ENCODE assay signal across 35 mouse cellular contexts in the genomic region with DNA sequence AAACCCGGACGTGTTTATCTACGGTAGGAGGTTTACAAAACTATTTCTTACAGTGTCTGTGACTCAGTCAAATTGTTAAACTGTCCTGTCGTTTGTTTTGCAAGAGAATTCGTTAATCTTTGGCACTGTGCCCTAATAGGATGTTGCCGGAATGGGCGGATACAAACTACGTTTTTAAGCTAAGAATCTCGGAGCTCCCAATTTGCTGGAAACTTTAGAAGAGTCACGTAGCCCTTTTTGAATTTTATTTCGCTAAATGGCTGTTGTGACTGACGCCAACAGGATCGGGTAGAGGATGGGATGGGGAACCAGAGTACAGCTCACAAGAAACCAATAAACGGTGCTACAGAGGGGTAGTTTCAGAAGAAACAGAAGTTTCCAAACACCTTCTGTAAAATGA. TPM values are rescaled to one million over a fixed set of nuclear protein-coding genes. Genes with fewer than 3 reads are reported as not detected.
DNase-seq lines count a peak whose midpoint lies in the region; ATAC-seq and TF ChIP-seq lines count a peak whose summit lies in the region.
"Had no signal": no experiment of that assay in that cellular context is flagged by ENCODE, and none has a peak within 500 bp of the region (broad histone marks: within the 10 kb centered on the region; RNA-seq: fewer than 3 reads in every experiment).

No protein-coding gene starts in this region.

- H3K9ac ChIP-seq in liver, adult 2 months (ENCODE audit: low read depth, low read length): no peak overlapping the region
- no peak overlapping the region for H3K9ac ChIP-seq in liver, postnatal 0 days (replicated peaks)
- H3K9ac ChIP-seq: embryonic facial prominence, embryonic 15.5 days; forebrain, embryonic 12.5 days; heart, embryonic 15.5 days; hindbrain, embryonic 12.5 days; intestine, embryonic 15.5 days; limb, embryonic 13.5 days; liver, embryonic 12.5 days; midbrain, embryonic 12.5 days; neural tube, embryonic 12.5 days; stomach, embryonic 15.5 days had no signal

- no peaks in the 10 kb centered on the region for H3K9me3 ChIP-seq in liver, postnatal 0 days (ENCODE audit: low read length)
- H3K9me3 ChIP-seq: embryonic facial prominence, embryonic 15.5 days; forebrain, embryonic 12.5 days; heart, embryonic 10.5 days; heart, embryonic 15.5 days; hindbrain, embryonic 12.5 days; intestine, embryonic 15.5 days; limb, embryonic 13.5 days; liver, embryonic 12.5 days; midbrain, embryonic 12.5 days; neural tube, embryonic 12.5 days; stomach, embryonic 15.5 days had no signal

- peaks cover 40% of the 10 kb centered on the region for H3K27me3 ChIP-seq in liver, adult 2 months (ENCODE audit: control insufficient read depth, insufficient read depth, low read length)
- peaks cover 80% of the 10 kb centered on the region for H3K27me3 ChIP-seq in liver, postnatal 0 days (ENCODE audit: insufficient read depth, low read length)
- H3K27me3 ChIP-seq: CH12.LX had no signal

- 3% methylated on average over 14 of the region's 14 CpGs for WGBS in liver, adult 2 months
- 4% methylated on average over 14 of the region's 14 CpGs for WGBS in liver, postnatal 0 days (ENCODE audit: insufficient replicate concordance)

- no peak for TF ChIP-seq CTCF in liver, adult 2 months (IDR thresholded peaks at IDR 0.05; ENCODE audit: low read depth, low read length)
- TF ChIP-seq CTCF in liver, postnatal 0 days (IDR thresholded peaks at IDR 0.05; ENCODE audit: low read depth): no peak
- no peak for TF ChIP-seq CTCF in bone marrow macrophage, adult 2 months (IDR thresholded peaks at IDR 0.05; ENCODE audit: low read depth, low read length)

- no peaks in the 10 kb centered on the region for H3K36me3 ChIP-seq in liver, adult 2 months (ENCODE audit: control insufficient read depth, insufficient read depth, low read length)
- H3K36me3 ChIP-seq in liver, postnatal 0 days (replicated peaks; ENCODE audit: insufficient read depth, low read length): no peaks in the 10 kb centered on the region
- H3K36me3 ChIP-seq: embryonic facial prominence, embryonic 15.5 days; forebrain, embryonic 12.5 days; heart, embryonic 10.5 days; heart, embryonic 15.5 days; hindbrain, embryonic 12.5 days; intestine, embryonic 15.5 days; limb, embryonic 13.5 days; liver, embryonic 12.5 days; midbrain, embryonic 12.5 days; neural tube, embryonic 12.5 days; stomach, embryonic 15.5 days had no signal

- no peak overlapping the region for H3K4me2 ChIP-seq in liver, postnatal 0 days (ENCODE audit: low read depth, low read length)
- H3K4me2 ChIP-seq: embryonic facial prominence, embryonic 15.5 days; forebrain, embryonic 12.5 days; heart, embryonic 15.5 days; hindbrain, embryonic 12.5 days; intestine, embryonic 15.5 days; limb, embryonic 13.5 days; liver, embryonic 12.5 days; midbrain, embryonic 12.5 days; neural tube, embryonic 12.5 days; stomach, embryonic 15.5 days had no signal

- TF ChIP-seq POLR2A in liver, adult 2 months (IDR thresholded peaks at IDR 0.05; ENCODE audit: extremely low read depth, insufficient read depth, low read length): no peak
- no peak for TF ChIP-seq POLR2A in bone marrow macrophage, adult 2 months (IDR thresholded peaks at IDR 0.05; ENCODE audit: borderline replicate concordance, low read depth, low read length)

- ATAC-seq in liver, postnatal 0 days: no peak
- ATAC-seq: liver, embryonic 12.5 days had no signal

- H3K79me2 ChIP-seq in liver, adult 2 months (ENCODE audit: control insufficient read depth, insufficient read depth, low read length): no peaks in the 10 kb centered on the region

- no peak overlapping the region for H3K4me3 ChIP-seq in liver, adult 2 months (ENCODE audit: insufficient read depth, low read depth, low read length)
- no peak overlapping the region for H3K4me3 ChIP-seq in liver, postnatal 0 days (ENCODE audit: low read depth, low read length)
- peak overlapping the region; percentile 45 for H3K4me3 ChIP-seq in bone marrow macrophage, adult 2 months (ENCODE audit: insufficient read depth, low read length)
- H3K4me3 ChIP-seq: embryonic facial prominence, embryonic 15.5 days; forebrain, embryonic 12.5 days; heart, embryonic 10.5 days; heart, embryonic 15.5 days; hindbrain, embryonic 12.5 days; intestine, embryonic 15.5 days; limb, embryonic 13.5 days; liver, embryonic 12.5 days; midbrain, embryonic 12.5 days; neural tube, embryonic 12.5 days had no signal

- TF ChIP-seq EP300 in liver, postnatal 0 days (IDR thresholded peaks at IDR 0.05; ENCODE audit: low read depth): no peak

- H3K27ac ChIP-seq in liver, adult 2 months (replicated peaks; ENCODE audit: insufficient read depth, low read depth, low read length): no peak overlapping the region
- no peak overlapping the region for H3K27ac ChIP-seq in liver, postnatal 0 days (ENCODE audit: low read depth)
- no peak overlapping the region for H3K27ac ChIP-seq in bone marrow macrophage, adult 2 months (ENCODE audit: insufficient read depth, low read depth, low read length)
- H3K27ac ChIP-seq: embryonic facial prominence, embryonic 15.5 days; forebrain, embryonic 12.5 days; heart, embryonic 10.5 days; heart, embryonic 15.5 days; hindbrain, embryonic 12.5 days; hindbrain, postnatal 0 days; intestine, embryonic 15.5 days; limb, embryonic 13.5 days; liver, embryonic 12.5 days; midbrain, embryonic 12.5 days; neural tube, embryonic 12.5 days; stomach, embryonic 15.5 days had no signal

- peak; percentile 21 for DNase-seq in liver, adult 2 months (ENCODE audit: extremely low read depth, low read depth, low spot score)
- DNase-seq in liver, postnatal 0 days: no peak
- peak; percentile 54 for DNase-seq in retina, postnatal 1 day
- DNase-seq in retina, embryonic 14.5 days (ENCODE audit: low spot score): no peak
- no peak for DNase-seq in kidney, postnatal 4 days
- DNase-seq in layer of hippocampus, adult 9-11 months: no peak
- DNase-seq: adrenal gland, postnatal 10 days; cerebellum, adult 11-12 months; cerebellum, adult 9-11 months; gastrocnemius, postnatal 14 days; kidney, adult 2 months; kidney, postnatal 36 days; lung, adult 18-20 months; lung, postnatal 10 days; right cerebral cortex, postnatal 25 days; thymus, adult 18-20 months; thymus, postnatal 25 days had no signal

- H3K4me1 ChIP-seq in liver, adult 2 months (ENCODE audit: control insufficient read depth, insufficient read depth, low read length): no peaks in the 10 kb centered on the region
- 0 out of 2 replicates have a peak, but pooled peaks cover 2% of the 10 kb centered on the region for H3K4me1 ChIP-seq in liver, postnatal 0 days (ENCODE audit: insufficient read depth)
- peaks cover 16% of the 10 kb centered on the region for H3K4me1 ChIP-seq in bone marrow macrophage, adult 2 months (ENCODE audit: control insufficient read depth, insufficient read depth, low read length)
- H3K4me1 ChIP-seq: embryonic facial prominence, embryonic 15.5 days; forebrain, embryonic 12.5 days; heart, embryonic 10.5 days; hindbrain, embryonic 12.5 days; intestine, embryonic 15.5 days; liver, embryonic 12.5 days; neural tube, embryonic 12.5 days had no signal

RNA-seq across cellular contexts. Expression of a gene that starts 20.4 kb away (rescaled TPM):
- 0.37 TPM in 1 of 2 replicates, not detected in the other for total RNA-seq in liver, adult 2 months (2014; rRNA removed)
- polyA plus RNA-seq in liver, adult 2 months (2012; rRNA removed): 0.16 TPM in 1 of 2 replicates, not detected in the other
- not detected in 2 replicates for polyA plus RNA-seq in liver, postnatal 0 days (2015; fragmentation: Nextera tagmentation; extraction: Ambion mirVana)
- 0.87 TPM in 1 of 2 replicates, not detected in the other for polyA plus RNA-seq in bone marrow macrophage, adult 2 months (2012; ENCODE audit: insufficient read depth, insufficient read length, missing spikeins)
- total RNA-seq: CH12.LX; gastrocnemius, postnatal 14 days; granulocyte monocyte progenitor cell, adult 5-6 weeks; heart, postnatal 25 days; hindbrain, postnatal 0 days had no signal
- polyA plus RNA-seq: C2C12; embryonic facial prominence, embryonic 15.5 days; forebrain, embryonic 12.5 days; heart, embryonic 10.5 days; heart, embryonic 15.5 days; hindbrain, embryonic 12.5 days; hindbrain, postnatal 0 days; intestine, embryonic 15.5 days; kidney, embryonic 16.5 days; limb, embryonic 13.5 days; liver, embryonic 12.5 days; midbrain, embryonic 12.5 days; neural tube, embryonic 12.5 days; stomach, embryonic 15.5 days had no signal

RNA-seq across cellular contexts. Expression of a gene that starts 36.8 kb away (rescaled TPM):
- 0.18 and 0.20 TPM in 2 replicates for total RNA-seq in liver, adult 2 months (2014; rRNA removed)
- polyA plus RNA-seq in liver, adult 2 months (2012; rRNA removed): 0.10 and 0.13 TPM in 2 replicates
- polyA plus RNA-seq in liver, postnatal 0 days (2015; fragmentation: Nextera tagmentation; extraction: Ambion mirVana): not detected in 2 replicates
- not detected in 2 replicates for polyA plus RNA-seq in bone marrow macrophage, adult 2 months (2012; ENCODE audit: insufficient read depth, insufficient read length, missing spikeins)
- total RNA-seq: CH12.LX; granulocyte monocyte progenitor cell, adult 5-6 weeks had no signal
- polyA plus RNA-seq: C2C12 had no signal

Comparison
In these comparisons a context has a peak if more than half of its experiments do, and no peak if none do; other contexts are left out.
1. DNase-seq: peak in liver, adult 2 months (single experiment) and retina, postnatal 1 day (single experiment); none in liver, postnatal 0 days (single experiment), retina, embryonic 14.5 days (single experiment), kidney, postnatal 4 days (0 of 2) and layer of hippocampus, adult 9-11 months (single experiment).